Comparison of ENCODE assay signal across 8 mouse cellular contexts in genomic region chr14:51088970-51089673, GRCm38 (mm10). TPM values are rescaled to one million over a fixed set of nuclear protein-coding genes. Genes with fewer than 3 reads are reported as not detected.
DNase-seq lines count a peak whose midpoint lies in the region; ATAC-seq lines count a peak whose summit lies in the region.

No protein-coding gene starts in this region.

- peaks cover 13% of the 10 kb centered on the region; the same call in 1 of the 2 replicates for H3K4me1 ChIP-seq in hindbrain, embryonic 13.5 days (replicated peaks)

- ATAC-seq in hindbrain, embryonic 13.5 days (ENCODE audit: low FRiP score): peak; percentile 95

- WGBS in hindbrain, embryonic 13.5 days: under 1% methylated on average over 34 of the region's 34 CpGs

- peak; percentile 96 for DNase-seq in NIH3T3 (ENCODE audit: low read depth)
- DNase-seq in cerebellum, postnatal 10 days: peak; percentile 97 to 98
- DNase-seq in frontal cortex, postnatal 10 days (ENCODE audit: low spot score in 2 of 2): peak; percentile 90 to 95
- DNase-seq in layer of hippocampus, postnatal 25 days (ENCODE audit: extremely low spot score in 1 of 2, low spot score in 1 of 2): peak; percentile 96 to 98
- peak; percentile 98 for DNase-seq in lung, postnatal 25 days (ENCODE audit: low spot score)
- DNase-seq in retina, embryonic 14.5 days (ENCODE audit: low spot score): peak; percentile 99
- peak; percentile 97 for DNase-seq in thymus, postnatal 4 days

- peak overlapping the region; percentile 76 for H3K27ac ChIP-seq in hindbrain, embryonic 13.5 days

- no peaks in the 10 kb centered on the region for H3K9me3 ChIP-seq in hindbrain, embryonic 13.5 days

- peak overlapping the region; percentile 82 for H3K4me2 ChIP-seq in hindbrain, embryonic 13.5 days

- H3K4me3 ChIP-seq in hindbrain, embryonic 13.5 days: peak overlapping the region; percentile 63

- peak overlapping the region; percentile 71 for H3K9ac ChIP-seq in hindbrain, embryonic 13.5 days

- H3K36me3 ChIP-seq in hindbrain, embryonic 13.5 days: no peaks in the 10 kb centered on the region

- peaks cover 19% of the 10 kb centered on the region for H3K27me3 ChIP-seq in hindbrain, embryonic 13.5 days

RNA-seq across cellular contexts. Expression of gene Rnase4, which starts 1.8 kb away (rescaled TPM):
- 15.3 and 17.5 TPM in 2 replicates for polyA plus RNA-seq in hindbrain, embryonic 13.5 days (2015; fragmentation: Nextera tagmentation; extraction: Ambion mirVana)
- total RNA-seq in layer of hippocampus, postnatal 25 days (2021): 10 to 100 TPM; 17.0 to 19.4 TPM

RNA-seq across cellular contexts. Expression of gene Ang, which starts 1.8 kb away (rescaled TPM):
- 4.1 and 4.4 TPM in 2 replicates for polyA plus RNA-seq in hindbrain, embryonic 13.5 days (2015; fragmentation: Nextera tagmentation; extraction: Ambion mirVana)
- 1 to 10 TPM; 3.4 to 4.7 TPM for total RNA-seq in layer of hippocampus, postnatal 25 days (2021)

RNA-seq across cellular contexts. Expression of gene Olfr750, which starts 14.9 kb away (rescaled TPM):
- 0.05 TPM in 1 of 2 replicates, not detected in the other for polyA plus RNA-seq in hindbrain, embryonic 13.5 days (2015; fragmentation: Nextera tagmentation; extraction: Ambion mirVana)
- not detected for total RNA-seq in layer of hippocampus, postnatal 25 days (2021)

RNA-seq across cellular contexts. Expression of gene Eddm3b, which starts 25.1 kb away (rescaled TPM):
- not detected in 2 replicates for polyA plus RNA-seq in hindbrain, embryonic 13.5 days (2015; fragmentation: Nextera tagmentation; extraction: Ambion mirVana)
- not detected for total RNA-seq in layer of hippocampus, postnatal 25 days (2021)

RNA-seq across cellular contexts. Expression of gene Rnase12, which starts 31.7 kb away (rescaled TPM):
- not detected in 2 replicates for polyA plus RNA-seq in hindbrain, embryonic 13.5 days (2015; fragmentation: Nextera tagmentation; extraction: Ambion mirVana)
- not detected for total RNA-seq in layer of hippocampus, postnatal 25 days (2021)

Comparison
In these comparisons a context has a peak if more than half of its experiments do, and no peak if none do; other contexts are left out.
1. Peak in every context shown above with its lines: DNase-seq, ATAC-seq, H3K4me3 ChIP-seq and H3K27ac ChIP-seq.